Mouse (Mus musculus) forelimb bud, embryonic 11.5 days (tissue): ENCODE measurements around the gene Izumo4.
A peak's percentile ranks its signal among the peaks of the same experiment; 100 is the strongest.

ENCODE experiments used
- DNase-seq: peaks from one replicate; pipeline ENCODE4 v3.0.0-alpha.2; 2012; ENCODE audit warnings: low read depth, low spot score

Izumo4 gene

GRCm38 (mm10) chr10:80669737-80670485 lies 32.1 kb upstream of the Izumo4 start:
- no peak for DNase-seq

DNA sequence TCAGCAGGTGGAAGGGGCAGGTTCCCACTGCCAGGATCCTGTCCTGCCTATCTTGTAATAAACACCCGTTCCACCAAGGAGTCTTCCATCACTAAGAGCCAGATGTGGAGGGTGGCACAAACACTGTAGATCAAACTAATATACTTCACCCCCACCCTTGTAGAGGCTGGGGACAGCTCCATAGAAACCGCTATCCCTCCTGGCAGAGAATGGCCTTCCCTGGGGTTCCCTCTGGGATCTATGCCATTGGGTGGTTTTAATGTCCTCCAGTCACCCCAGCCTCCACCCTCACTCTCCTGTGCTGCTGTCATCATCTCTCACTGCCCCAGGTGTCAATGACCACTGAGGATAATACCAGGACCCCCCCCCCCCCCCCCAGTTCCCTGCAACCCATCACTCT lies 31.5 kb upstream of the Izumo4 start:
- no peak for DNase-seq

DNA sequence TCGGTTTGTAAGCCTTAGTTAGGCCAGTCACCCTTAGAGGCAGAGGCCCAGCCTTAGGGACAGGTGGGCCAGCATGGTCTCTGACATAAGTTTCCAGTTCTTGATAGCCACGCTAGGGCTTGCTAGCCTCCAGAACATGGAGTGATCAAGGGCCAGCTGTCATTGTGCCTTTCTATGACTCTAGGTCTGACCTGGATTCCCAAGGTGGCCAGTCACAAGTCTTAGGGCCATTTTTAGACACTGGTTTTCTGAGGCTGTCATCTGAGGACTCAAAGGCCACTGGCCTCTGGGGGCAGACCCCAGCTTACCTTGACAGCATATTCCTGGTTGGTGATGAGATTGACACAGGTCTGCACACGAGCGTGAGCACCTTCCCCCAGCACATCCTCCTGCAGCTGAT lies 30.7 kb upstream of the Izumo4 start:
- DNase-seq: no peak

DNA sequence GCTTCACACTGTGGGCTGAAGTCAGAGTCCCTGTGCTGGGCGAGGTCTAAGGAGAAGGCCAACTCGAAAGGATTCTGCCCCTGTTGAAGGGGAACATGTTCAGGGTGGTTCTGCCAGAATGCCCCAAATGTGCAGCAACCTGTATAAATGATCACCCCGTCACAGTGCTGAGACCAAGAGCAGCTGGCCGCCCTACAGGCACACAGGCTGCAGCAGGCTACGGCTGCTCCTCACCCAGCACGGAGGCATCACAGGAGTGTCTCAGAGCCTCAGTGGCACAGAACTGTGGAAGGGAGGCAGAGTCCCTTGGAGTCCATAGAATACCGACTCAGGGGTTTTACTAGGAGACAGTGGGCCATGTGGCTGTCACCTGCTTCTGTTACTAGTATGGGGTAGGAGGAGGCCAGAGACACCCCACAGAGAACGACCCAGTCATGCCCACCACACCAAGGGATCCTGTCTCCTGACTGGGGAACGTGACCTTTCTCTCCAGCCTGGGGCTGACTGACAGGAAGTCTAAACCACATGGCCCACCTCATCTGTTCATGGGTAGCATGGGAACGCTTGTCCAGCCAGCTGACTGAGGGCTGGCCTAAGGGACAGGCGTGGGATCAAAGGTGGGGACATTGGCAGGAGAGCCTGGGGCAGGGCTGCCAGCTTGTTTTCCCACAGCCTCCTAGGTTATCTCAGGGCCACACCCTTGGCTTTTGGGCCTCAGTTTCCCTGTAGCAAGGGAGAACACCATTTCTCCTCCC lies 29.9 kb upstream of the Izumo4 start:
- no peak for DNase-seq

DNA sequence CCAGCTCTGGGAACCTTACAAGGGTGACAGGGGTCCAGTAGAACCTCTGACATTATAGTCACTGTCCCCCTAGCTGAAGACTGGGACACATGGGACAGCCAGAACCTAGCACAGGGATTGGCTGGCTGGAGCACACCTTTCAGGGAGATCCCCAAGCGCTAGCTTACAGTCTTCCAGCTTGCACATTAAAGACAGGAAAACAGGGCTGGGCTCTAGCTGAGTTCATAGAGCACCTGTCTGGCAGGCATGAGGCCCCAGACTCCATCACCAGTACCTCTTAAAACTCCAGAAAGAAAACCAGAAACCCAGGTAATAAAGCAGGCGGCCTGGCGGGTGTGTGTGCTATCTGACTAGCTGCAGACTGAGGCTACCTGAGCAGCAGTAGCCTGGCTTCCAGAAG lies 28.3 kb upstream of the Izumo4 start:
- no peak for DNase-seq

DNA sequence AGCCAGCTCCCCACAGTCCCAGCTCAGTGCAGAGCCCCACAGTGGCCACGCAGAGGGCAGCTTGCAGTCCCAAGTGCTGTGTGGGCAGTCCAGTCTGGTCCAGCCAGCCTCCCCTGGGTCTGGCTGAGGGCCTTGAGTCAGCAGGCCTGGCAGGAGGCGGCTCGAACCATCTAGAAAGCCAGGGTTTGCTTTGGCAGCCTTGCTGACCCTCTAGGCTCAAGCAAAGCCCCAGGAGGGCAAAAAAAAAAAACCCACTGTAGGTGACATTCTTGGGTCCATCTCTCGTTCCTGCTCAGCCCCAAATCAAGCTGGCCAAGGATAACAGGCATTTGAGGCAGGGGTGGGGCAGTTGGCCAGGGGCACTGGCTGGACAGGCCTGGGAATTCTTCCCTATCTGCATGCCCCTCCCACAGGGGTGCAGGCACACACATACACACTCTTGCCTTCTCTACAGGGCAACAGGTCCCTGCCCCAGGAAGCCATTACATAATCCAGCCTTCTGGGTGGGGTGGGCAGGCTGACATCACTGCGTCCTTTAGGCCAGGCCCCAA lies 27.7 kb upstream of the Izumo4 start:
- no peak for DNase-seq

GRCm38 (mm10) chr10:80674851-80675404 lies 27.1 kb upstream of the Izumo4 start:
- DNase-seq: no peak

GRCm38 (mm10) chr10:80675405-80676197 lies 26.4 kb upstream of the Izumo4 start:
- peak; percentile 20 for DNase-seq

DNA sequence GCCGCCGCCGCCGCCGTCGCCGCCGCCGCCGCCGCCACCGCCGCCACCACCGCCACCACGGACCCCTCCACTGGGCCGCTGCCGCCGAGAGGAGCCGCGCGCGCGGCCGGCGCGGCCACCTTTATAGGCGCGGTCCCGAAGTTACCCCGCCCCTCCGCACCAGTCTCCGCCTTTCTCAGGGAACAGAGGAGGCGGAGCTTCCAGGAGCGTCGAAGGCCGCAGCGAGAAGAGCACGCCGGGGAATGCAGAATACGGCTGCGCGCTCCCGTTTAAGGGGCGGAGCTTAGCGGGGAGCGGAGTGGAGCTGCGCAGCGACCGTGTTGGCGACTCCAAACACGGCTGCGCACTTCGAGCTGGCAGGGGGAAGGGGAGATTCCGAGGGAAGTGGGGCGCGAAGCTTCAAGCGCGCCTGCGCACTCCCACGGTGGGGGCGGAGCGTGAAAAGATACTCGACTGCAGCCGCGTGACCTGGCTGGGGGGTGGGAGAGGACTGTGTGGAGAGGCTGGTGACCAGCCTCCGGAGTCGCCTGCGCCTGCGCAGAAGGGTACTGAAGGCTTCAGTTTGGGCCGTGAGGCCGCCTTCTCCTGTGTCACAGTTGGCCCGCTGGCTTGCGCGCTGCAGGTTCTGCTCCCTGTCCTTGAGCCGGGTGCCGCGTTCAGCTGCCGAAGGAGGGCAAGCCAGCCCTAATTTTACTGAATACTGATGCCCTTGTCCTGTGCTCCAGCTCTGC lies 25.6 kb upstream of the Izumo4 start:
- peak; percentile 100 for DNase-seq

- no peak for DNase-seq
These were observed 24.7 kb upstream of the Izumo4 start for GRCm38 (mm10) chr10:80677128-80677875.

DNA sequence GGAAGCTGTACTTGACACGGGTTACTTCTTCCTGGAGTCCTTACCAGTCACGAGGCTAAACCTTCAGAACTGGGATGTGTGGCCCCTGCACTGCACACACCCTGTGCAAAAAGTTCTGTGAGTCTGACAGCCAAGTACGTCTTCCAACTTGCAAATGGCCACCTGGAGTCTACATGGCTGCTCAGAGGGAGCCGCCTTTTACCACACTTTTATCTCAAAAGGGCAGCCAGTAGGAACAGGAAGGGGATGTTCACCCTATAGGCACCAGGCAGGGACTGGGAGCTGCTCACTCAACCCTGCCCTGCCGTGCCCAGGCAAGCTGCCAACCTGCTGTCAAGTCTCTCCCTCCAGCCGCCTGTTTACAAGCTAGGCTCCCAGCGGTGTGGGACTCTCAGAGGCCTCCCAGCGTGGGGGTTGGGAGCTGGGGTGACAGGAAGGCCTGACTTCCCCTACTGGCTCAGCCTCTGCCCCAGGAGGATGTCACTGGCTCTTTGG lies 24.0 kb upstream of the Izumo4 start, which contains the start of gene Mknk2:
Gene Mknk2 (minus strand): TSS at position 171 of the 495 bp plus-strand sequence.
- no peak for DNase-seq

DNA sequence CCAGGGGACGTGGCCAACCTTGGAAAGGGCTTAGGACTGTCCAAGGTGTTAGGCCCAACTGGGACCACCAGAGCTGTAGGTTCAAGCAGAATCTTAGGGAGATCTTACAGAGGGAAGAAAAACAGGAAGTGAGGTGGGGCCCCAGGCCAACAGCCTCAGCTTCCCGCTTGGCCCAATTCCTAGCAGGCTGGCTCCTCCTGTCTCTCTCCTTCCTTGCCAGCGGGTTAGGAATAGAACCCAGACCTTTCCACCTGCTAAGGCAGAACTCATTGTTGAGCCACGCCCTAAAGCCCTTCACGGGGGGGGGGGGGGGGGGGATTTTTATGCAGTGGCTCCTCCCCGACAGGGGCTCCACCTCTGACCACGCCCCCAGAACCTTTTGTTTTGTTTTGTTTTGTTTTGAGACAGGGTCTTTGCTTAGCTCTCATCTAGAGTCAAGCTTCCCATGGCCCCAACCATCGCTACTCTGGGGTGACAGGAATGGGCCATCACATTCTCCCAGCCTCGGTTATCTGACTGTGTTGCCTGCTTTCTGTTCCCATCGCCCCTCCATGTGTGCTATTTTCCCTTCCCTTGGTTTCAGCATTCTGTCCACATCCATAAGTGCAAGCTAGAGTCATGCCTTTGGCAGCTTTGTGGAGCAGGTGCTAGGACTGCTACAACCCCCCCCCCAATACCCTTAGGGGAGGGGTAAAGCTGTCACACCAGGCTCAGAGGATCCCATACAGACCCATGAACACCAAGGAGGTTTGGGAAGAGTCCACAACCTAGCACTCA lies 23.2 kb upstream of the Izumo4 start:
- DNase-seq: no peak

DNA sequence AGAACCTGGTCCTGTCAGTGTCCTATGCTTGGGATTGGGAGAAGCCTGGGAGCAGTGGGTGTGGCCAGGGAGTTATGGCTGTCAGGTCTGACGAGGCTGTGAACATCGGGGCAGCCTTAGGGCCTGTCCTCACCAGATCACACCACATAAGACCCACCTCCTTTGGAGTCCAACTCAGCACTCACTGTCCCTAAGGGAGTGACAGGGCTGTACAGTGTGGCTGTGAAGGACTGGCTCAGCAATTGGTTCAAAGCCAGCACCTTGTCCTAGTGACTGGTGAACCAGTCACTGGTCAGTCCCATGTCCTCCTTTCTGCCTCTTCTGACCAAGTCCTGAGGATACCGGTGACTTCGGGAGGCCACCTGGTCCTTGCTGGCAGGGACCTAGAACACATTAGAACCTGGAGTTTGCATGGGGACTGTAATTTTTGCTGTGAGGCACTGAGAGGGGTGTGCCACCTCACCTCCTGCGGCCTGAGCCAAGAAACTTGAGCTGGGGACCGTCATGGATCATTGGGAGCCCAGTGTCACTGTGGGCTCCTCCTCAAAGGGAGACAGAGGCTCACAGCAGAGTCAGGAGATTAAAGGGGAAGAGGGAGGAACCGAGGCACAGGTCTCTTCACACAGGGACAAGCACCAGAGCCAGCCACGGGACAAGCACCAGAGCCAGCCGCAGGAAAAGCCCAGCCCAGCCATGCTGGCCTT lies 22.3 kb upstream of the Izumo4 start:
- DNase-seq: no peak

- DNase-seq: no peak
These were observed 21.7 kb upstream of the Izumo4 start for GRCm38 (mm10) chr10:80680260-80680696.

DNA sequence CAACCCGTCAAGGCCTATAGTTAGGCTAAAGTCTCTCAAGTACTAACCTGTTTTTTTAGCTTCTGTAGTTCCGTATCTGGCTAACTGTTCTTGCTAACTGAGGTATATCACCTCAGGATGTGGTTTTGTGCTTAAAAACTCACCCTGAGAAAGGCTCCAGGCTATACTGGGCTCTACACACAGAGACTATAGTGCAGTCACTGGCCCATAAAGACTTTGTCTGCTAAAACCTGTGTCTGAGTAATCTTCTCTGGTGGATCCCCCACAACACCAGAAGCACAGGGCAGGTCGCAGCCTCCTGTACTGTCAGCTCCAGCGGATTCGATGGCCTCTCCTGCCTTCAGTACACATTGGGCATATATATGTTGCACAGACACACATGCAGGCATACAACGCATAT lies 20.0 kb upstream of the Izumo4 start:
- no peak for DNase-seq

DNA sequence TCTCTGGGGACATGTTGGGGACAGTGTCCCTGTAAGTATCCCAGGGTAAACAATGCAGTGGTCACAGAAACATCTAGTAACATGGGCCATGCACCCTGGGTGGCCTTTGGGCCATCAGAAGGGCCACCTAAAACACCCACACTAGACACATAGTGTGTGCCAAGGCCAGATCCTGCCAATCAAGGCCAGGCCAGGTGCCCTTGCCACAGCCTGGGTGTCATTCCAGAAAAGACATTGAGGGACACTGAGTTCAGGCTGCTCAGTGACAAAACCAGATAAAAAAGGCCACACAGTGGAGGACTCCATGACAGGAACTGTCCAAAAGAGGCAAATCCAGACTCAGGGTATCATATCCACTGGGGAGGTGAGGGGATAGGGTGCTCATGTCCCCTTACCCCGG lies 18.3 kb upstream of the Izumo4 start:
- DNase-seq: no peak

- peak; percentile 40 for DNase-seq
These were observed 17.8 kb upstream of the Izumo4 start for GRCm38 (mm10) chr10:80684214-80684613.

GRCm38 (mm10) chr10:80684984-80685383 lies 17.0 kb upstream of the Izumo4 start:
- no peak for DNase-seq

DNA sequence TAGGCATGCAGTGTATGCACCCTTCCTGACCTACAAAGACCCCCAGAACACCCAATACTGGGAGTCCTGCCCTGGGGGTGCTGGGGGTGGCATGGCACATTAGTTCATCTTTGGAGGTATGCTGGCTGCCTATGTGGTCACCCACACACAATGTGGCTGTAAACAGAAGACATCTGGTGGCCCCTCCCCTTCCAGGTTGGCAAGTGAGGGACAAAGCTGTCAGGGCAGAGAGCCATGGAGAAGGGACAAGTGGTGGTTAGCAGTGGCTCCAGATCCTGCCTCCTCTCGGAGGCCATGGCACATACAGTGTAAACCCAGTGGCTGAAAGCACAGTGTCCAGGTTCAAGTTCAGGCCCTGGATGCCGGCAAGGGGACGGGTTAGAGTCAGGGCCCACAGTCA lies 15.4 kb upstream of the Izumo4 start:
- no peak for DNase-seq
